Comparison of ENCODE assay signal across 10 mouse cellular contexts in the genomic region with DNA sequence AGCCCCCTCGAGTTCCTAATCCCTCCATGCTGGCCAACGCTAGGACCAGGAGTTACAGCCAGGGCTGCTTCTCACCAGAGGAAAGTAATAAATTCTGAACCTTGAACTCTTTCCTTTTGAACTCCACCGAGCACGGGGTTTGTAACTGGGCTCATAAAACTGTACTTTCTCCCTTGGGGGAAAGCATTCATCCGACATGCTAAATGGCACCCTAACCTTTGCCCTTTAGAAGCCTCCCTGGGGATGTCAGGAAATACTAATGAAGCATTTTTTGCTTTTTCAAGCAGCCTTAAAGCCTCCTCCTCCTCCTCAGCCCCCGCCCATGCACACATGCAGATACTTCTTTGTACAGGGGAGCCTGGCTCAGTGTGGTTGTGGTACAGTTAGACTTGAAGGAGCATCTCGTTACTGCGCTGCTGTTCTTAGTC.
DNase-seq lines count a peak whose midpoint lies in the region; ATAC-seq and TF ChIP-seq lines count a peak whose summit lies in the region.
"Had no signal": no experiment of that assay in that cellular context is flagged by ENCODE, and none has a peak within 500 bp of the region (broad histone marks: within the 10 kb centered on the region; RNA-seq: fewer than 3 reads in every experiment).

No protein-coding gene starts in this region.

- H3K27me3 ChIP-seq in heart, postnatal 0 days (ENCODE audit: control insufficient read depth, insufficient read depth, low read length) = no peaks in the 10 kb centered on the region
- H3K27me3 ChIP-seq in embryonic facial prominence, embryonic 10.5 days (replicated peaks; ENCODE audit: low read depth, poor library complexity, severe bottlenecking) = no peaks in the 10 kb centered on the region
- H3K27me3 ChIP-seq in kidney, embryonic 15.5 days = no peaks in the 10 kb centered on the region
- H3K27me3 ChIP-seq in neural tube, embryonic 14.5 days (ENCODE audit: control insufficient read depth, insufficient read depth, low read length) = no peaks in the 10 kb centered on the region

- WGBS in heart, postnatal 0 days = 68% methylated on average over 8 of the region's 8 CpGs
- 37% methylated on average over 8 of the region's 8 CpGs for WGBS in embryonic facial prominence, embryonic 10.5 days
- 10% methylated on average over 8 of the region's 8 CpGs for WGBS in kidney, embryonic 15.5 days
- WGBS in neural tube, embryonic 14.5 days = 19% methylated on average over 8 of the region's 8 CpGs

- no peak overlapping the region for H3K4me3 ChIP-seq in heart, postnatal 0 days (ENCODE audit: low read depth, low read length)
- H3K4me3 ChIP-seq in embryonic facial prominence, embryonic 10.5 days = peak overlapping the region; percentile 34
- no peak overlapping the region for H3K4me3 ChIP-seq in kidney, embryonic 15.5 days (replicated peaks)
- H3K4me3 ChIP-seq in neural tube, embryonic 14.5 days (ENCODE audit: low read depth, low read length) = no peak overlapping the region

- H3K9ac ChIP-seq in heart, postnatal 0 days (replicated peaks; ENCODE audit: low read depth, low read length) = no peak overlapping the region
- H3K9ac ChIP-seq in kidney, embryonic 15.5 days = no peak overlapping the region
- no peak overlapping the region for H3K9ac ChIP-seq in neural tube, embryonic 14.5 days (replicated peaks; ENCODE audit: low read depth, low read length)

- no peak overlapping the region for H3K4me2 ChIP-seq in heart, postnatal 0 days (ENCODE audit: low read depth, low read length)
- H3K4me2 ChIP-seq in kidney, embryonic 15.5 days = peak overlapping the region; percentile 22; the same call in 1 of the 2 replicates
- H3K4me2 ChIP-seq in neural tube, embryonic 14.5 days (ENCODE audit: low read depth, low read length) = no peak overlapping the region
- H3K4me2 ChIP-seq: liver, embryonic 11.5 days had no signal

- TF ChIP-seq EP300 in heart, postnatal 0 days (IDR thresholded peaks at IDR 0.05; ENCODE audit: low read depth) = no peak

- H3K27ac ChIP-seq in heart, postnatal 0 days (ENCODE audit: low read depth) = peak overlapping the region; percentile 34; the same call in 1 of the 2 replicates
- H3K27ac ChIP-seq in embryonic facial prominence, embryonic 10.5 days (replicated peaks) = peak overlapping the region; percentile 92
- H3K27ac ChIP-seq in kidney, embryonic 15.5 days = peak overlapping the region; percentile 94
- 0 out of 2 replicates have a peak overlapping the region, but pooled peaks have one; percentile 48 for H3K27ac ChIP-seq in neural tube, embryonic 14.5 days (ENCODE audit: low read depth, low read length)

- no peak for DNase-seq in heart, postnatal 0 days (ENCODE audit: low spot score)
- DNase-seq in heart, adult 8-10 months (ENCODE audit: low spot score) = no peak
- DNase-seq in embryonic facial prominence, embryonic 10.5 days (ENCODE audit: low spot score) = peak; percentile 58
- DNase-seq in thymus, postnatal 4 days = no peak
- no peak for DNase-seq in right cerebral cortex, postnatal 36 days (ENCODE audit: low spot score in 2 of 2)
- DNase-seq: adrenal gland, adult 2 months had no signal

- 0 out of 2 replicates have a peak, but pooled peaks cover 7% of the 10 kb centered on the region for H3K36me3 ChIP-seq in heart, postnatal 0 days (replicated peaks; ENCODE audit: control insufficient read depth, insufficient read depth, low read length)
- H3K36me3 ChIP-seq in embryonic facial prominence, embryonic 10.5 days (replicated peaks) = no peaks in the 10 kb centered on the region
- peaks cover 5% of the 10 kb centered on the region; the same call in 1 of the 2 replicates for H3K36me3 ChIP-seq in kidney, embryonic 15.5 days
- no peaks in the 10 kb centered on the region for H3K36me3 ChIP-seq in neural tube, embryonic 14.5 days (ENCODE audit: control insufficient read depth, insufficient read depth, low read length)

- ATAC-seq in heart, postnatal 0 days (ENCODE audit: insufficient read depth, low read depth) = no peak
- peak; percentile 63 for ATAC-seq in kidney, embryonic 15.5 days (replicated peaks; ENCODE audit: low FRiP score)
- ATAC-seq in neural tube, embryonic 14.5 days (ENCODE audit: low read depth) = no peak
- no peak for ATAC-seq in frontal cortex, adult (ENCODE audit: low TSS enrichment)

- no peak for TF ChIP-seq CTCF in heart, postnatal 0 days (IDR thresholded peaks at IDR 0.05; ENCODE audit: low read depth)

- no peaks in the 10 kb centered on the region for H3K9me3 ChIP-seq in heart, postnatal 0 days (replicated peaks; ENCODE audit: control insufficient read depth, low read length)
- no peaks in the 10 kb centered on the region for H3K9me3 ChIP-seq in embryonic facial prominence, embryonic 10.5 days
- H3K9me3 ChIP-seq in kidney, embryonic 15.5 days (replicated peaks) = no peaks in the 10 kb centered on the region
- no peaks in the 10 kb centered on the region for H3K9me3 ChIP-seq in neural tube, embryonic 14.5 days (ENCODE audit: control insufficient read depth, low read length)

- no peaks in the 10 kb centered on the region for H3K4me1 ChIP-seq in heart, postnatal 0 days (ENCODE audit: control insufficient read depth, insufficient read depth)
- H3K4me1 ChIP-seq in embryonic facial prominence, embryonic 10.5 days = peaks cover 59% of the 10 kb centered on the region
- peaks cover 54% of the 10 kb centered on the region for H3K4me1 ChIP-seq in kidney, embryonic 15.5 days
- H3K4me1 ChIP-seq in neural tube, embryonic 14.5 days (ENCODE audit: control insufficient read depth, insufficient read depth, low read length) = peaks cover 13% of the 10 kb centered on the region; the same call in 1 of the 2 replicates

Comparison
In these comparisons a context has a peak if more than half of its experiments do, and no peak if none do; other contexts are left out.
1. H3K27ac ChIP-seq: peak in every context shown above with its lines; median percentile 94 in kidney, embryonic 15.5 days; 92 in embryonic facial prominence, embryonic 10.5 days; 48 in neural tube, embryonic 14.5 days; 34 in heart, postnatal 0 days.